Mouse (Mus musculus) monocyte, adult 2 months (primary cell): ENCODE results near the gene Flvcr2.

Experiments
- DNase-seq, 2 experiments: peaks; one replicate each; pipeline ENCODE4 v3.0.0; 2022; ENCODE audit warnings: low spot score in 2 of 2, low read depth in 1 of 2

Flvcr2 gene

GRCm38 (mm10) chr12:85729945-85730290 lies 16.4 kb upstream of the Flvcr2 start:
- no peak for DNase-seq

DNA sequence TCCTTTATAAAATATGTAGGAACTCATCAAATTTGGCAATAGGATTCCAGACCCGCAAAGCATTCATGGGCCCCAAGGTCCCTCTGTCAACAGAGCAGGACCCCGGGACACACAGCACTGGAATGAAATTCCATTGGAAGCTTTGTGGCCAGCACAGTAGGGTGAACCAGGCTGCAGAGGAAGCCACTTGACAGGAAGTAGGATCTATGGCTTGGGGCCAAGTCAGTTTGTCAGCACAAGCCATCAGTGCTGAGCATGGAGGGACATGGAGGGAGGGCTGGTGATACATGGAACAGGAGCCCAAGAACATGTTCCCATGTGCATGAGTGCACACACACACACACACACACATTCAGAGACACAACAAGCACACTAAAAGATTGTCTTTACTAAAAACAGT lies 10.1 kb upstream of the Flvcr2 start:
- DNase-seq, result no peak

DNA sequence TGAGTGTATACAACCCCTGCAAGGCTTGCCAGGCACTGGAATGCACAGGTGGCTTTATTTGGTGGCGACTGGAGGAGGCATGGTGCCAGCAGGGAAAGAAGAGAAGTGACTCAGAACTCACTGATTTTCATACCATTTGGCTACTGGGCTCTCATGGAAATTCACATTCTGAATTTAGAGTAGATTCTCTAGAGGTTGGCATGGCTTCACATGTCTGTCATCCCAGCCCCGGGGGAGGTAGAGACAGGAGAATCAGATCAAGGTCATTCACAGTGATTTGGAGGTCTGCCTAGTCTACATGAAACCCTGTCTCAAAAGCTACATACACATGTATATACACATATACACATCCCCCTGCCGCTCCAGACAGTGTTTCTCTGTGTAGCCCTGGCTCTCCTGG lies 9.4 kb upstream of the Flvcr2 start:
- DNase-seq, result no peak

DNA sequence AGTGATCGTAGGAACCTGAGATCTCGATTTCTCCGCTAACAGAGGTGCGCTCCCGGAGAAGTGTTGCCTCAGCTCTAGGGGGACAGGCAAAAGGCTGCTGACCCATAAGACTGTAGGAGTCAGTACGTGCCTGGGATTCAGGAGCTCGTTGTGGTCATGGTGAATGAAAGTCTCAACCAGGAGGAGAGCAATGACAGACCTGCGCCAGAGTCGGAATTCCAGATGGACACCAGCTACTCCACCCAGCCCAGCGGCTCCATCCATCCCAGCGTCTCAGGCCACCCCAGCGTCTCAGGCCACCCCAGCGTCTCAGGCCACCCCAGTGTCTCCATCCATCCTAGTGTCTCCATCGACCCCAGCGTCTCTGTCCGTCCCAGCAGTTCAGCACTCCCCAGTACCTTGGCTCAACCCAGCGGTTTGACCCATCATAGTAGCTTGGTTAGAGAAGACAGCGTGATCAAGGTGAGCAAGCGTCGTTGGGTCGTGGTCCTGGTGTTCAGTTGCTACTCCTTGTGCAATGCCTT lies 419 bp downstream of the Flvcr2 start:
- no peak for DNase-seq

DNA sequence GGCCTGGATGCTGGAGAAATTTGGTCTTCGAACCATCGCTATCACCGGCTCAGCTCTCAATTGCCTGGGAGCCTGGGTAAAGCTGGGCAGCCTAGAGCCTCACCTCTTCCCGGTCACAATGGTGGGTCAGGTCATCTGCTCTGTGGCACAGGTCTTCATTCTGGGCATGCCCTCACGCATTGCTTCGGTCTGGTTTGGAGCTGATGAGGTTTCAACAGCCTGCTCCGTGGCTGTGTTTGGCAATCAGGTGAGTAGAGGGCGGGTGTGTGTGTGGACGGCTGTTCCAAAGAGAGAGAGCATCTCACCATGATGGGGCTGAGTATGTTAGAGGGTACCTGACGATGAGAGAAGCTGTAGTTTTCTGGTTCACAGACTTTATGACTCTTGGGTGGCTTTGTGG lies 1.0 kb downstream of the Flvcr2 start:
- DNase-seq, result no peak

GRCm38 (mm10) chr12:85749861-85750260 lies 3.5 kb downstream of the Flvcr2 start:
- no peak for DNase-seq

DNA sequence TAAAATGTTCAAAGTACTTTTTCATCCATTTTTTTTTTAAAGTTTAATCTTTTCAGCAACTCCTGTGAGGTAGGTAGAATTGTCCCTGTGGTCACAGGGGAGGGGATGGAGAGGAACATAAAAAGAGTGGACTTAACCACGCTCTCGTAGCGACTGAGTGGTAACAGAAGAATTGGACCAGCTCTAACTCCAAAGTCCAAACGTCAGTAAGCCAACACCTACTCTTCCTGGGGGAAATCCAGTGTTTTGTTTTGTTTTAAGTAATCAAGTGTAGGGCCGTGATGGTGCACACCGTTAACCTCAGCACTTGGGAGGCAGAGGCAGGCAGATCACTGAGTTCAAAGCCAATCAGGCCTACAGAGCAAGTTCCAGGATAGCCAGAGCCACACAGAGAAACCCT lies 5.8 kb downstream of the Flvcr2 start:
- no peak for DNase-seq

DNA sequence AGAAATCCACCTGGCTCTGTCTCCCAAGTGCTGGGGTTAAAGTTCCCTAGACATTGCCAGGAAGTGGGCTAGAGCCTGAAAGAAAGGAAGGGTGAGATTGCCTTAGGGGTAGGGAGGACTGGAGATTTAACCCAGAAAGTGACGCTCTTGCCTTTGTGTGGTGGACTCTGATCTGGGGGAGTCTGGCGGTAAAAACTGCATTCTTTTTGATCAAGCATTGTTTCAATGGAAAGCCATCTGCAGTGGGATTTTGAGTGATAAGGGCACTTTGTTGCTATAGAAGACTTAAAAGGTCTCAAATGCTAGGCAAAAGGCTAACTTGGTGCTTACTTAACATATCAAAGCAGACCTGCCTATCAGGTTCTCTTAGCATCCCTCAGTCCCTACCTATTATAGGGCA lies 6.9 kb downstream of the Flvcr2 start:
- DNase-seq, result no peak

DNA sequence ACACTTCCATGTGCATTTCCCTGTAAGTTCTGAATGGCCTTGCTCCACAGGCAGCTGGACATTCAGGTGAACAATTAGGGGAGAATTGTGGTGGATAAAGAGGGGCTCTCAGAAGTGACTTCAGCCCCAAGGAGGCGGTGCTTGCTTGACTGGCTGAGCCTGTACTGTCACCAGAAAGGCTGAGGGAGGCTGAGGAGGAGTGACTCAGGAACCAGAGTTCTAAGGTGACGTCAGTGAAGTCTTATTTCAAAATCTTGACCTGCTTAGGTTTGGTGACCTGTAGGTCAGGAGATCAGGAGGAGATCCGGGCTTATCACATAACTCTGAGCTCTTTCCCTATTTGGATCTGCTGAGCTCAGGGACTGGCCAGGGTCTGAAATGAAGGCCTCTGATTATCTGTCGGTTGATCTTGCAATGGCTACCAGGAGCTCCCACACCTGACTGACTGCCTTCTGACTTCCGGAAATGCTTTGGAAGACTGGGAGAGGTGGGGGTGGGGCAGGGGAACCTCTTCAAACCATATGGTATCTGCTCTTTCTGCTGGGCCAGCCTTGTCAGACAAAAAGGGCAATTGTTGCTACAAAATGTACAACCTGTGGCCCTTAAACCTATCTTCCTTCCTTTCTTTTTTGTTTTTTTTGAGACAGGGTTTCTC lies 8.4 kb downstream of the Flvcr2 start:
- DNase-seq, result no peak

- no peak for DNase-seq
Observed at GRCm38 (mm10) chr12:85756455-85756854, 10.1 kb downstream of the Flvcr2 start.

DNA sequence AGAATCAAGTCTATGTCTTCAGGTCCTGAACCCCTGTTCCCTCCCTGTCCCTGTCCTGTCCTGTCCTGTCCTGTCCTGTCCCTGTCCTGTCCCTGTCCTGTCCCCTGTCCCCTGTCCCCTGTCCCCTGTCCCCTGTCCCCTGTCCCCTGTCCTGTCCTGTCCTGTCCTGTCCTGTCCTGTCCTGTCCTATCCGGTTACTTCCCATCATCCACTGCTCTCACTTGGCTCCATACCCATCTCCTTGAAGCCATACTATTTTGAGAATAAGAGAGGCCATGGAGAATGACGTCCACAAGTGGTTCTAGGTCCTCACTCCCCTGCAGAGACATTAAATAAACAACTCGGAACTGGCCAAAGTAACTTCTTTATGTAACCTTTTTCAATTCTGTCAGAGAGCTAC lies 10.7 kb downstream of the Flvcr2 start:
- no peak for DNase-seq

GRCm38 (mm10) chr12:85758741-85759140 lies 12.4 kb downstream of the Flvcr2 start:
- DNase-seq, result no peak

- DNase-seq, result no peak
Observed at GRCm38 (mm10) chr12:85761471-85761870, 15.1 kb downstream of the Flvcr2 start.

- DNase-seq, result no peak
Observed at GRCm38 (mm10) chr12:85764686-85765085, 18.3 kb downstream of the Flvcr2 start.

GRCm38 (mm10) chr12:85766287-85766686 lies 19.9 kb downstream of the Flvcr2 start:
- no peak for DNase-seq

DNA sequence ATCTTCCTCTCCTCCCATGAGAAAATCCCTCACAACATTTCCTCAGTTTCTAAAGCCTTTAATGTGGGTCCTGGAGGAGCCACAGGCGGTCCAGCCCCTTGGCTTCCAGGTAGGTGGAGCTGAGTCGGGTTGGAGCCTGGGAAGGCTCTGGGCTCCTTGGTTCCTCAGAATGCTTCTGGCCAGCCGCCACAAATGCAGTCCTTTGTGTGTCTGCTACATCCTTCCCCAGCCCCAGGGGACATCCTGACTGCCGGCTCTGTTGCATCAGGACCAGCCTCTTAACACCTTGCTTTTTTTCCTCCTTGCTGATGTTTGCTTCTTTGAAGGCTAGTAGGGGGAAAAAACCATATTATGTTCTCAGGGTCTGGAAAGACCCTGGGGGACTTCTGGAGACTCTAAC lies 21.4 kb downstream of the Flvcr2 start:
- DNase-seq, result no peak

- no peak for DNase-seq
Observed at GRCm38 (mm10) chr12:85771356-85771755, 25.0 kb downstream of the Flvcr2 start.

GRCm38 (mm10) chr12:85778962-85779361 lies 32.6 kb downstream of the Flvcr2 start:
- DNase-seq, result no peak

DNA sequence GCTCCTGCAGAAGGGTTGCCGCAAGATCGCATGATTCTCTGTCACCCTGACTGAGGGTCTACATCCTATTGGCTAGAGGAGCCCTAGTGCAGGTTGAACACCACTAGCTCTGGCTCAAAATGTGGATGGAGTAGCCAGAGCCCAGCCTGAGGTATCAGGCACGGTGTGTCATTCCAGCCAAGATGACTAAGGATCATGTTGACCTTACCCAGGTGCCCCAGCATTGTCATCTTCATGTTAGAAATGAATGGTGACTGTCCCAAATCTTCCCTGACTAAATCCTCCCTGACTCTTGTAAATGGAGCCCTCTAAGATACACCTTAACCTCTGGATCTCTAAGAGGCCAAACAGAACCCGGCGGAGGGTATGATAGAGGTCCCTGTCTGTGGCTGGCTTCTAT lies 33.4 kb downstream of the Flvcr2 start:
- DNase-seq, result no peak

DNA sequence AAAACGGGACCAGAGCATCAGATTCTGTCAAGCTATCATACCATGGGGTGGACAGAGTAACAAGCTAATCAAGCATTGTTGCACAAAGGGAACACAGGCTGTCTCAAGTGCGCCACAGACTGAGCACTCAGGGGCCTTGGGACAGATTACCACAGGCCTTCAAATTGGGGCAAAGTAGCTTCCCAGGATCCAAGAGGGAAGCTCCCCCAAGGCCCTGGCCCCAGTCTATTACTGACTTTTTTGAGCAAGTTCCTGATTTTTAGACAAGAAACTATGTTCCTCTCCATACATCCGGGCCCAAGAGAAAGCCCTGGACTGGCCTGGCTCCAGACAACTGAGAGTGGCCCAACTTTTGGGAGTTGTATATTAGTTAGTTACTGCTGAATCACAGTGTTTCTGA lies 35.3 kb downstream of the Flvcr2 start:
- DNase-seq, result no peak

GRCm38 (mm10) chr12:85784916-85785815 lies 38.8 kb downstream of the Flvcr2 start:
- no peak for DNase-seq

GRCm38 (mm10) chr12:85792158-85792557 lies 45.8 kb downstream of the Flvcr2 start:
- no peak for DNase-seq
